Mouse (Mus musculus) kidney, adult 9 months (tissue): ENCODE measurements around the gene C2.
A peak's percentile ranks its signal among the peaks of the same experiment; 100 is the strongest.

Experiments
- DNase-seq: peaks from one replicate; pipeline ENCODE4 v3.0.0; 2022

C2 gene

DNA sequence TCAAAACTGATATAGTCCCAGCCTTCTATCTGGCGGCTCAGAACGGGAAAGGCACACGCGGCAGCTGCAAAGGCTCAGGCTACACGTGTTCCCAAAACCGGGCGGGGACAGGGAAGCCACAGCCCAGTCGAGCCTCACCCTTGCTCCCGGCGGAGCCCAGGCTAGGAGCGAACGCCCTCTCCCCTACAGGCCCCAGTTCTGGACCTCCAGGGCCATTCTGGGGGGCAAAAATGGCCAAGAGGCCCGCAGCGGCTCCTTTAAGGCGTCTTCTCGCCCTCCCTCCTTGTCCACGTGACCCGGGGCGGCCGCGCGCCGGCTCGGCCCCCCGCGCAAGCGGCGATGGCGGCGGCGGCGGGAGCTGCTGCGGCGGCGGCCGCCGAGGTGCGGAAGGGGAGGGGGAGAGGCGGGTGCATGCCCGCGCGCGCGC is at the start of gene C2, which contains the start of gene Ehmt2:
TSS of gene C2 (minus strand) at position 106 of the 427 bp plus-strand sequence.
TSS of gene Ehmt2 (plus strand) at position 310 of the 427 bp plus-strand sequence.
- peak; percentile 80 for DNase-seq

DNA sequence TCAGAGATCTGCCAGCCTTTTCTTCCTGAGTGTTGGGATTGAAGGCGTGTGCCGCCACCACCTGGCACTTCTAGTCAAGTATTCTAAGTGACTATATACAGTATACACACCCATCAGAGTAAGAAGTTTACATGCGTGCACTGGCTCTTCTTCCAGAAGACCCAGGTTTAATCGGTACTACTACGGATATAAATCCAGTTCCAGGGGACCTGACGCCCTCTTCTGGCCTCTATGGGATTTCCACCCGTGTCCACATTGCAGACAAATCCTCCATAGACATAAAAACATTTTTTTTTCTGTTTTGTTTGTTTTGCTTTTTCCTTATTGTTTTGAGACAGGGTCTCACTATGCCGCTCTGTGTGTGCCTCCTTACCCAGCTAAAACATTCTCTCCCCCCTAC is 49.5 kb upstream of the C2 start:
- peak; percentile 79 for DNase-seq

DNA sequence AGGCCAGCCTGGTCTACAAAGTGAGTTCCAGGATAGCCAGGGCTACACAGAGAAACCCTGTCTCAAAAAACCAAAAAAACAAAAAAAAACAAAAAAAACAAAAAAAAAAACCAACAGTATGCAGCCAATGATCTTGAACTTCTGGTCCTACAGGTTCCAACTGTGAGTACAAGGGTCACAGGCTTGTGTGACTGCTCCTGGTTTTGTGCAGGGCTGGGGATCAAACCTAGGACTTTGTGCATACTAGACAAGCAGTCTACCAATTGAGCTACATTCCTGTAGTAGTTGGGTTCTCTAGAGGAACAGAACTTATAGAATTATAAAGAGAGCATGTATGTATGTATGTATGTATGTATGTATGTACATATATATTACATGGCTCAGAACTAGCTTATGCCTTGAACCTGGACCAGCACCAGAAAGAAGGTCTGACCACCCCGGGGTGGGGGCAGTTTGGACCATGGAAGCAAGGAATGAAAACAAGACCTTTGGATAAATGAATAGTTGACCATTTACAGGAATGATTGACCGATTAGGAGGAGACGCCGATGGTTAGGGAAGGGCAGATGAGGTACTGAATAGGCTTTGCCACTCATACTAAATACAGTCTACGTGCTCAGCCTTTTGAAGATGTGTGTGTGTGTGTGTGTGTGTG is 48.5 kb upstream of the C2 start:
- DNase-seq = peak; percentile 89

DNA sequence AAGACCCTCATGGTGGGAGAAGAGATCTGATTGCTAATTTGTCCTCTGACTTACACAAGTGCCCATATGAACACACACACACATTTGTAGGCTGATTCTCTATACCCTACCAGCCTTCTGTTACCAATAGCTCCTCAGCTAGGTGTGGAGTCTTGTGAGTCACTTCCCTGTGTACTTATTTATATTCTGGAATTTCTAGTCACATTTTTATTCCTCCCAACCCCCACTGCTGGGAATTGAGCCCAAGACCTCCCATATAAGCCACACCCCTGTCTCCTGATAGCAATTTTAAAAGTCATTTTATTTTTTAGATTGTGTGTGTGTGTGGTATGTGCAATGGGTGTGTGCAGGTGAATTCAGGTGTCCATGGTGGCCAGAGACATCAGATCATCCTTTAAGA is 46.3 kb upstream of the C2 start:
- DNase-seq = peak; percentile 83

DNA sequence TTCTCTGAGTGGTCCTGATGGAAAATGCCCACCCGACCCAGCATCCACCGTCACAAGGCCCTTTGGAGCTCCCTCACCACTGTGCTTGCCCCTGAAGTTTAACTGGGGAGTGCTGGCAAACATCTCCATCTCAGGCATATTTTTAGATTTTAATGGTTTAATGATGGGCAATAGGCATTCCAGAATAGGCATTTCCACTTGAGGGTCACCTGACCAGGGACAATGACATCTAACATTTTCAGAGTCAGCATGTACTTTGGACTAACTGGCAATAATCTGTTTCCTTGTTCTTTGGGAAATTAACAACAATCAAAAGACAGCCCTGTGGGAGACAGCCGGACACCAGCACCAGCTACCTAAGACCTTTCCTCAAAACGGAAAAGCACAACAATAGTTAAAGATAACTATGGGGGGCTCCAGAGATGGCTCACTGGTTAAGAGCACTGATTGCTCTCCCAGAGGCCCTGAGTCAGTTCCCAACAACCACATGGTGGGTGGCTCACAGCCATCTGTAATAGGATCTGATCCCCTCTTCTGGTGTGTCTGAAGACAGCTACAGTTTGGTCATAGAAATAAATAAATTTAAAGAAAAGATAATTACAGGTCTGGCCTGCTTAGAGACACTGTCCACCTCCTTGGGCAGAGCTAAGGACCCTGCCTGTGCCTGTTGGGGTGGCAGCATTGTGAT is 45.2 kb upstream of the C2 start:
- DNase-seq = peak; percentile 87

DNA sequence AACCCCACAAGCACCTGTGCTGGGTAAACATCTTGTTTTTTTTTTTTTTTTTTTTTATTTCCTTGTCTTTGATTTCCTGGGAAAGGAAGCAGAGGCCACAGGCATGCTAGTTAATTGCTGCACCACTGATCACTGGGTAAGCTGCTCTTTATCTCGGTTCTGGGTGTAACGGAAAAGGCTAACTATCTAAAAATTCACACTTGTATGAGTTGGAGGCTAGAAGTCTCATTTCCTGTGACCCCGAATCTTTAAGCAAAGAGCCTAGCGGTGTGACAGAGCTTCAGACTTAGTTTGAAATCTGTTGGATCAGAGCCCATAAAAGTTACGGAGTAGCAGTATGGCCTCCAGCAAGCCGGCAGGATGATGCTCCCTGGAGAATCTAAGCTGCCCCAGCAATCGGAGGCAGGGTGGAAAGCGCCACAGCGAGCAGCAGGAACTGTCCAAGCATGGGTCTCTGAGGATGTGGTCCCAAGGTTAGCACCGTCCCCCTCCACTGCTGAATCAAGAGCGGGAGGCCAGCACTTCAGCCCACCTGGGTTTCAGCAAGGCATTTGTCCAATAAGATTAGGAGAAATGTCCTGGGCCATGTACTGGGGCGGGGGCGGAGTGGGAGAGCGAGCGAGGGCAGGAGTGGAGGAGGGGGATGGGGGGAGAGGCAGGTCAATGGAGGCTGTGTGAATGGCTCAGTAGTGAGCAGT is 43.4 kb upstream of the C2 start:
- no peak for DNase-seq

DNA sequence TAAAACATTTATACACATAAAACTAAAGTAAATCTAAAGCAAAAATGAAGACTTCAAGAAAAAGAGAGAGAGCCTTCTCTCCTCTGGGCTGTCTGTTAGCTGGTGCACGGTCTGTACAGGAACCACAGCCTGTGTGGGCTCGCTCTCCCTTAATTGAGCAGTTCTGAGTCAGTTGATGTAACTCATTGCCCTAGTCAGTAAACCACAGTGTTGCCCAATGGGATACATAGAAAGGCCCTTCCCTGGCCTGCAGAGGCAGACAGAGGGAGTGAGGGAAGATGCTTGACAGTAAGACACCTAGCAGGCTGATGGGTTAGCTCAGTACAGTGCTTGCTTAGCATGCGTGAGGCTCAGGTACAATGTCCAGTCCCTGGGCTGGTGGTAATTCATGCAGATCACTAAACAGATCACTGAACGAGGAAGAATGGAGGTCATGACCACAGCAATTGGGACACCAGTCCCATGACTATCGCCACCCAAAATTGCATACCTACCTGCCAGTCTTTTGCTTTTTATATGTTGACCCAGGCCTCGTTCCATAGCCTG is 40.0 kb upstream of the C2 start:
- DNase-seq = peak; percentile 90

DNA sequence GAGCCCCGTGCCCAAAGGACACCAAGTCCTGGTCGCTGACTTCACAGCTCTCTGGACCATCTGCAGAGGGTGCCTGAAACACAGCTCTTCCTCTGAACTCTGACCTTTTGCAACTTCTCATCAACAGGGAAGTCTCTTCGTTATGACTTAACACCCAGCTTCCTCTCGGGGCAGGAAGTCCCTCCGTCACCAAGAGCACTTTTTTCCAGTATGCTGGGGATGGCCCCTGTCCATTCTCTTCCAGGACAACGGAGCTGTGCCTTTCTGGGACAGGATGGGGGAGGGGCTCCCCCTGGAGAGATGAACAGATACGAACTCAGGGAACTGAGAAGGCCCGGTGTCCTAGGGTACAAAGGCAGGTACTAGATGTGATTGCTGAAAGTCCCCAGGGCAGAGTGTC is 36.8 kb upstream of the C2 start:
- peak; percentile 67 for DNase-seq

DNA sequence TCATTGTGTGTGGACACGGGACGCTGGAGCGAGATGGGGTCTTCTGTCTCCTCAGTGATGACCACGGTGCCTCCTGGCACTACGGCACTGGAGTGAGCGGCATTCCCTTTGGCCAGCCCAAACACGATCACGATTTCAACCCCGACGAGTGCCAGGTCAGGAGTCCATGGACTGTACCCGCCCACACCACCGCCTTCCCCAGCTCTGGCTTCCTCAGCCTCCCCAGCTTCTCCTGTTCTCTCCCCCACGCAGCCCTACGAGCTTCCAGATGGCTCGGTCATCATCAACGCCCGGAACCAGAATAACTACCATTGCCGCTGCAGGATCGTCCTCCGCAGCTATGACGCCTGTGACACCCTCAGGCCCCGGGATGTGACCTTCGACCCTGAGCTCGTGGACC is 36.0 kb upstream of the C2 start:
- peak; percentile 82 for DNase-seq

DNA sequence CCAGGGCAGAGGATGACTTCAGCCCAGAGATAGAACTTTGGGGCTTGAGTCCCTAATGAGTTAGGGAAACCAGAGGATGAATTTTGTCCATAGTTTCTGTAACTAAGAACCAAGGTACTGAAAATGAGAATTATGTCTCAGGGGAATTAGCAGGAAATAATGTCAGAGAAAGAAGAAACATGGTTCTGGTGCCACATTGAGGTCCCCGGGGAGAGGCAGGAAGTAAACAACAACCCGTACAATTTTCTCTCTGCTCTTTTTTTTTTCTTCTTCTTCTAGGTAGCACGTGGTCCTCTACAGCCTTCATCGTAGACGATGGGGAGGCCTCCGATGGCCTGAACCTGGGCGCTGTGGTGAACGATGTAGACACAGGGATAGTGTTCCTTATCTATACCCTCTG is 34.2 kb upstream of the C2 start:
- DNase-seq = peak; percentile 32

DNA sequence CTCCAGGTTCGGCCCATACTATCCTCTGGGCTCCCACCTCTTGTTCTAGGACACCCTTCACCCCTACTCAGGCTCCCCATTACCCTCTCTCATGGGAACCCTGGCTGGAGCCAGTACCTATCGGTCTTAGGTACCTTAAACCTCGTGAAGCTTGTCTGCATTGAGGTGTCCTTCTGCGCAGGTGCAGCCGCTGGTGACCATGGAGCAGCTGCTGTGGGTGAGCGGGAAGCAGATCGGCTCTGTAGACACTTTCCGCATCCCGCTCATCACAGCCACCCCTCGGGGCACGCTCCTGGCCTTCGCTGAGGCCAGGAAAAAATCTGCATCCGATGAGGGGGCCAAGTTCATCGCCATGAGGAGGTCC is 33.7 kb upstream of the C2 start:
- DNase-seq = peak; percentile 42

DNA sequence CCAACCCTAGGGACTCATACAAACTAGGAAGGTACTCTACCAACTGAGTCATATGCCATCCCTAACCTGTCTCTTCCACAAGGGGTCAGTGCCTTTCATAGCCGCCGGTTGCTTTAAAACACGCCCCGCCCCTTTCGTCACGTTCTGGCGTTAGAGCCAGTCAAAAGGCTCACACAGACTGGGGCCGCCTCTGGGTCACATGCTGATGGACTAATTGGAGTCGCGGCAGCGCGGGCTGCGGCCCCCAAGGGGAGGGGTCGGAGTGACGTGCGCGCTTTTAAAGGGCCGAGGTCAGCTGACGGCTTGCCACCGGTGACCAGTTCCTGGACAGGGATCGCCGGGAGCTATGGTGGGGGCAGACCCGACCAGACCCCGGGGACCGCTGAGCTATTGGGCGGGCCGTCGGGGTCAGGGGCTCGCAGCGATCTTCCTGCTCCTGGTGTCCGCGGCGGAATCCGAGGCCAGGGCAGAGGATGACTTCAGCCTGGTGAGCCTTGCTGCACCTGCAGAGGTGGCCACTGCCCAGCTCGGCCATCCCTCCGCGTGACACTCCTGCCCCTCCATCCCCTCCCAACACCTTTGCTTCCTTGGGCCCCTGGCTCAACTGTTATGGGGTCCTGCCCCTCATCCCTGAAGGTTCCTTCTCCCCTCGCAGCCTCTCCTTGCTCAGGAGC is 33.1 kb upstream of the C2 start, which contains the start of gene Neu1:
TSS of gene Neu1 (plus strand) at position 193 of the 674 bp plus-strand sequence.
- DNase-seq = peak; percentile 100

DNA sequence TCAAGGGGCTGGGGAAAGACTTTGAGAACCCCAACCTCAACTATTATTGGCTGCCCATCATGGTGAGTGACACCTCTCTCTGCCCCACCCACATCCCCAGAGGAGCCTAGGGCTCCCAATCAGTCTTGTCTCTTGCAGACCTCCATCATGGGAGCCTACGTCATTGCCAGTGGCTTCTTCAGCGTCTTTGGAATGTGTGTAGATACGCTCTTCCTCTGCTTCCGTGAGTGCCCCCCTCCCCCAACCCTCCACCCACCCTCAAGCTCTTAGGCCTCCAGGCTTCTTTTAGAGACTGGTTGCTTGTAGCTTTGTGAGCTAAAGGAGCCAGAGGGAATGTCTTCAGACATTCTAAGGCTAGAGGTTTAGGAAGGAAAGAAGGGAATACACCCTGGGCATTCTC is 30.8 kb upstream of the C2 start:
- DNase-seq = no peak

DNA sequence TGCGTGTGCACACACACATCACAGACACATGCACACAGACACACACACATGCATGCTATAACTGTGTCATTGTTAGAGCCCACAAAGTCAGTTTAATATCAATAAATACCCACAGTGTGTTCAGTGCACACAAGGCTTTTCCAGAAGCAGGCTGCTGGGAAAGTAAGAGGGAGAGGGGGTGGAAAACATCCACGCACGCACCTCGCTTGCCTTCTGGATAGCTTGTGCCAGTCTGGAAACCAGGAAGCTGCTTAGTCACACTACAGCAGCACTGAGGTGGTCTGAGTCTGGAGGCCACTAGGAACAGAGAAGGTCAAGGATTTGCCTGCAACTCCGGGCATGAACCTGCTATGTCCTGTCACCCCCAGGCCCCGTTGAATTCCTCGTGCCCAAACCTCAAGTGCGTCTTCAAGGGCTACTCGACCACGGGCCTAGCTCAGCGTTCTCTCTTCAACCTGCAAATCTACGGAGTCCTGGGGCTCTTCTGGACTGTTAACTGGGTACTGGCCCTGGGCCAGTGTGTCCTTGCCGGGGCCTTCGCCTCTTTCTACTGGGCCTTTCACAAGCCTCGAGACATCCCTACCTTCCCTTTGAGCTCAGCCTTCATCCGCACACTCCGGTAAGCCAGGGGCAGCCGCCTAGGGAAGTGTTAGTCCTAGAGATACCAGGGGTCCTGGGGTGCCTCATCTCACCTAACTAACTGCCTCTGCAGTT is 29.4 kb upstream of the C2 start:
- DNase-seq = no peak

DNA sequence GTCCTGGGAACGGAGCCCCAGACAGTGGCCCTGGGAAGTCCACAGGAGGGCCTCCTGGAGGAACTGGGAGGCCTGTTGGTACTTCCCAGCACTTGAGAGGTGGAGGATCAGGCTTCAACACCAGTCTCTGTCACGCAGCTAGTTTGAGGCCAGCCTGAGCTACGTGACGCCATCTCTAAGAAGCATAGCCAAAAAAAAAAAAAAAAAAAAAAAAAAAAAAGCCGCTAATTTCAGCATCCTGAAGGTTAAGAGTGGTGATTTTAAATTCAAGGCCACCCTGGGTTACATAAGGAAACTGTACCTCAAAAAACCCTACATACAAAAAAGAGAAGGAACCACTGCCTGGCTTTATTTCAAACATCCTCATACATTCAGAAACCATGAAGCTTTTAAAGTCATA is 26.2 kb upstream of the C2 start:
- no peak for DNase-seq

DNA sequence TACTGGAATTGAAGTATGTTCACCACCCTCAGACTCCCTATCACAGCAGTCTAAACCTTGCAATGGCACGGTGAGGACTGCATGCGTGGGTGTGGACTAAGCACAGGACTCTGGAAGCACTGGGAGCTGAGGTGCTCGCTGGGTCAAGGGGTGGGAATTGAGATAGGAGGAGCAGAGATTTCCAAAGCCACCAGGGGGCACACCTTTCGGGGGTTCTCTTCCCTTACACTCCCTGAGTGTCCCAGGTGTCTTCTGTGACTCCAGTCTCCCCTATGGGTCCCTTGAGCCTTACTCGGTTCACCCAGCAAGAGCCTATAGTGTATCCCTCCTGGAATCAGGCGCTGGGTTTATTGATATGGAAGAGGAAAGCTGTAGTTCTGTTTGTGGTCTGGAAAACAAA is 24.9 kb upstream of the C2 start:
- DNase-seq = no peak

DNA sequence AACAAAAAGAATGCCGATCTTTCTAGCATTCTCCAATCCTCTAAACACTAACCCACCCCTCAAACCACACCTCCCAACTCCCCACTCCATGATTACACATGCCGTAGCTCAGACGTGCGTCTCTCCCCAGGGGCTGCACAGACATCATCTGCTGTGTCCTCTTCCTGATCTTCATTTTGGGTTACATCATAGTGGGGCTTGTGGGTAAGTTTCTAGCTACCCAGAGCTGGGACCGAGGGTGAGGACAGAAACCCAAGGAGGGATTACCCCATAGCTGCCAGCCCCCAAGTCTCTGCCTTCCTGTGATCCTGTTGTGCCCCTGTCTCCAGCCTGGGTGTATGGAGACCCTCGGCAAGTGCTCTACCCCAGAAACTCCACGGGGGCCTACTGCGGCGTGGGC is 19.1 kb upstream of the C2 start:
- no peak for DNase-seq

DNA sequence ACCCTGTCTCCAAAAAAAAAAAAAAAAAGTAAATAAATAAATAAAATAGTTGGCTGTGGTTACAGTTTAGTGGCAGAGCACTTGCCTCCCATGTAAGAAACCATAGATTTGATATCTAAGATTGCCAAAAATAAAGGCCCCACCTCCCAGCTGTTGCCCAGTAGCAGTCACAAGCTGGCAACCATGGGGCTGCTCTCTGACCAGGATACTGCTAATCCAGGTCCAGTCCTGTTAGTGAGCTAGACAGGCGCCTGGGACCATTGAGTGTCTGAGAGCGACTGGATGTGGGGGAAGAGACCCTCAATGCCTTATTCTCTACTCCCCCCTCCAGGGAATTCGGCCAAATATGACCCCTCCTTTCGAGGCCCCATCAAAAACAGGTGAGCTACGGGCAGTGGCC is 18.3 kb upstream of the C2 start:
- DNase-seq = no peak

DNA sequence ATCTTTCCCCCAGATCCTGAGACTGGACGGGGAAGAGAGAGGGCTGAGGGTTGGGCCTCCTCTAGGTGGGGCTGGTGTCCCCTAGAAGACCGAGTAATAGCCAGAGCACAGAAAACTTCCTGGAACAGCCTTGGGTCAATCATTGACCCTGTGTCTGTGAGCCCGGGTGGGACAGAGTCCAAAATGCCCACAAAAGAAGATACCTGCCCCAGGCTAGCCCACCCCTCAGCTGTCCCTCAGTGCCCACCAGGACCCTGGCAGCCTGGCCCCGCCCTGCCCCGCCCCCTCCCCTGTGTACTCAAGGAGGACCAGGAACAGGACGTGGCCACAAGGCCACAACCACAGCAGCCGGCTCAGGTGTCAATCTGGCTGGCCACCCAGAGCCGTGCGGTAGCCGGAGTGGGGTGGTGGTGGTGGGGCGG is 17.4 kb upstream of the C2 start:
- peak; percentile 91 for DNase-seq

DNA sequence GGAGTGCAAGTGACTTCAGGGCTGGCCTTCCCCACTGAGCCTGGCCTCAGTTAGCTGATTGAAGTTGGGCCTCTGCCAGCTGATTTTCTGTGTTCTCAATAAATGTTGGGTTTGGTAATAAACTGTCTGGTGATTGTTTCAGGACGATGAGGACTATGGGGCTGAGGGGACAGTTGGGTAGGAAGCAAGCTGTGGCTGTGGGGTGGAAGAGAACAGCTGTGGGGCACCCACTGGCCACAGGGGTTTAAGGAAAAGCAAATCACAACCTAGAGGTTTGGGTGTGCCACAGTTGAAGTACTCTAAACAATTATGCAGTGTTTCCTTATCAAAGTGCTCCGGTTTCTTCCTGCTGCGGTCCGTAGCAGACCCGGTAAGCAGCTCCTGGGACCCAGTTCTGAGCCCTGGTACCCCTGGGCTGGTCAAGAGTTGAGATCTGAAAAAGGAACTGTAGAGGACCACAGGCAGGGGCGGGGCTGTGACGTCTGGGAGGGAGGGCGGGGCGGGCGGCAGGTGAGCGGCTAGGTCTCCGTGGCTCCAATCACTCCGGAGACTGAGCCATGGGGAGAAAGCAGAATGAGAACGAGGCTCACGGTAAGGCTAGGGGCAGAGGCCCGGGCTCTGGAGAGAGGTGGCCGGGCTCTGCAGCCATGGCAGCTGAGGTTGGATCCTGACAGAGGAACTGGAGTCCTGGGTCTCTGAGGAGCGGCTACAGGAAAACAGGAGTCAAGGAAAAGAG is 16.0 kb upstream of the C2 start, which contains the start of gene Slc44a4:
TSS of gene Slc44a4 (plus strand) at position 537 of the 736 bp plus-strand sequence.
- peak; percentile 62 for DNase-seq

DNA sequence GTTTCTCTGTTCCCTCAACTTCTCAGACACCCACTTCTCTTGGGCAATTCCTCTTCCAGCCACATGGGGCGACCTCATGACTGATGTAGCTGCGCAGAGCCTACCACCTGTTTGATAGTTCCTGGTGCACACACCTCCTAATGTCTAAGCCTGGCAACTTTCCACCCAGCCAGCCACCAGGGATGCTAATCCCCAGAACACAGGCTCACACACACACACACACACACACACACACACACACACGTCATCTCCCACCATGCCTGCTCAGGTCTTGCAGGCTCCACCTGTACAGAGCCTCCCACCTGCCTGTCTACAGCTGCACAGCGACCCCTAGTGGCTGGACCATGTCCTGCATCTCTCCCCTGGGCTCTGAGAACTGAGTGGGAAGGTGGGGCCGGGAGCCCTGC is 13.9 kb upstream of the C2 start:
- peak; percentile 90 for DNase-seq

DNA sequence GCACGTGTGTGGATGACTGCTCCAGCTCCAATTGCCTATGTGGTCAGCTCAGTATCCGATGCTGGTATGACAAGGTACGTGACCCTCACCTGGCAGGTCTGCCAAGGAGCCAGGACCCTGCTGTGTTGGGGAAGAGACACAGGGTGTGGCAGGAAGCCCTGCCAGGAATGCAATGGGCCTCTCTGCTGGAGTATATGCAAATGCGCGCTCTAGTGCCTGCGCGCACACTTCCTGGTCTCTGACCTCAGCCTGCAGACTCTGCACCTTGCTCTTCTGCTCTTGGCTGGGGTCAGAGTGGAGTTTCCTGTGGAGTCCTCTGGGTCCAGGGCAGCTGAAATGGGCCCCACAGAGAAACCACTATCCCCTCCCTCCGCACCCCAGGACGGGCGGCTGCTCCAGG is 12.9 kb upstream of the C2 start:
- DNase-seq = peak; percentile 80
